Comparison of ENCODE assay signal across 22 mouse cellular contexts in the genomic region with DNA sequence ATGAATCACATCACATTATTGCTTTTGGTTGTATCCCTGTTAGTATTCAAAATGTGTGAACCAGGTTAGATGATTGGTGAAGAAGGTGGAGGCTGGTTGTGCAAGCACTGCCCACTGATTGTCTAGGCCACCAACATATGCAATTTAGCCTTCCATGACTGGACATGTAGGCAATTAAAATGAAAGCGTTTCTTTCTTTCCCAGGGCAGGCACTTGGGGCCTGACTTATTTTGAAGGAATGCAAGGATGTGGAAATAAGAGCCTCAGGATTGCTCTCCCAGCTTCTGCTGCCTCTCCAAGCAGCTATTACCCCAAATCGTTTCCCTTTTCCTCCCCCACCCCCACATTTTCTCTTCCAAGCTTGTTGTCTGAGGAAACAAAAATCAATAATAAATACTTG.
"Had no signal": no experiment of that assay in that cellular context is flagged by ENCODE, and none has a peak within 500 bp of the region (broad histone marks: within the 10 kb centered on the region; RNA-seq: fewer than 3 reads in every experiment).

No protein-coding gene starts in this region.

- H3K36me3 ChIP-seq: liver, embryonic 13.5 days; midbrain, embryonic 13.5 days; neural tube, embryonic 13.5 days; stomach, embryonic 15.5 days had no signal

- H3K4me2 ChIP-seq: liver, embryonic 13.5 days; midbrain, embryonic 13.5 days; neural tube, embryonic 13.5 days; stomach, embryonic 15.5 days had no signal

- H3K9ac ChIP-seq: liver, embryonic 13.5 days; midbrain, embryonic 13.5 days; neural tube, embryonic 13.5 days; stomach, embryonic 15.5 days had no signal

- H3K4me3 ChIP-seq: layer of hippocampus, adult 2 months; left cerebral cortex, adult 2 months; liver, embryonic 13.5 days; megakaryocyte, embryonic 14.5 days; midbrain, embryonic 10.5 days; midbrain, embryonic 13.5 days; neural tube, embryonic 13.5 days; stomach, embryonic 15.5 days had no signal

- DNase-seq: kidney, adult 18-20 months; kidney, adult 9 months; kidney, postnatal 25 days; layer of hippocampus, postnatal 36 days; liver, embryonic 13.5 days; lung, adult 2 months; lung, postnatal 36 days; right cerebral cortex, adult 18-20 months; right cerebral cortex, postnatal 25 days; spleen, adult 18-20 months; thymus, adult 2 months; thymus, postnatal 14 days; thymus, postnatal 4 days had no signal

- H3K27me3 ChIP-seq: liver, embryonic 13.5 days; midbrain, embryonic 13.5 days; neural tube, embryonic 13.5 days; stomach, embryonic 15.5 days had no signal

- H3K9me3 ChIP-seq: liver, embryonic 13.5 days; midbrain, embryonic 10.5 days; midbrain, embryonic 13.5 days; neural tube, embryonic 13.5 days; stomach, embryonic 15.5 days had no signal

- H3K4me1 ChIP-seq: liver, embryonic 13.5 days; megakaryocyte, embryonic 14.5 days; midbrain, embryonic 10.5 days; stomach, embryonic 15.5 days had no signal

- H3K27ac ChIP-seq: kidney, postnatal 0 days; layer of hippocampus, adult 2 months; left cerebral cortex, adult 2 months; liver, embryonic 13.5 days; midbrain, embryonic 10.5 days; midbrain, embryonic 13.5 days; neural tube, embryonic 13.5 days; stomach, embryonic 15.5 days had no signal

- ATAC-seq: midbrain, embryonic 13.5 days; midbrain, embryonic 16.5 days had no signal
